Mouse (Mus musculus): ENCODE measurements around the gene Neu4. TPM values are rescaled to one million over a fixed set of nuclear protein-coding genes. Genes with fewer than 3 reads are reported as not detected.
"Not testable (repeated sequence)": the region's sequence is repeated elsewhere in the genome, so short reads cannot be mapped to it uniquely, and the experiment has no call there.

The Neu4 gene
- polyA plus RNA-seq, 1 experiment from 2014 or later, result 0.09 TPM

- WGBS, result 45% methylated on average over 7 of the region's 7 CpGs
- Histone ChIP-seq H3K9me3 (no peaks in the 10 kb centered on the region), H3K27me3 (replicated peaks) (no peaks in the 10 kb centered on the region; the same call in 1 of the 2 replicates), H3K36me3 (no peaks in the 10 kb centered on the region), H3K4me1 (peaks cover 14% of the 10 kb centered on the region), H3K4me3 (no peak overlapping the region), H3K4me2 (no peak overlapping the region), H3K27ac (replicated peaks) (no peak overlapping the region), H3K9ac (no peak overlapping the region)
- ATAC-seq (ENCODE audit: extremely low read depth, insufficient number of reproducible peaks, low FRiP score, low TSS enrichment), result peak; percentile 25; the same call in 1 of the 2 replicates
These were observed 33.4 kb downstream of the Neu4 start for GRCm38 (mm10) chr1:94053530-94054216.

- H3K9me3 ChIP-seq, result no peaks in the 10 kb centered on the region
- H3K27ac ChIP-seq (replicated peaks), result no peak overlapping the region
- no peak for ATAC-seq (ENCODE audit: extremely low read depth, insufficient number of reproducible peaks, low FRiP score, low TSS enrichment)
- no peak overlapping the region for H3K4me2 ChIP-seq
- no peak overlapping the region for H3K9ac ChIP-seq
- no peak overlapping the region for H3K4me3 ChIP-seq
- no peaks in the 10 kb centered on the region; the same call in 1 of the 2 replicates for H3K27me3 ChIP-seq (replicated peaks)
- WGBS, result 69% methylated on average over 1 of the region's 1 CpGs
- peaks cover 14% of the 10 kb centered on the region for H3K4me1 ChIP-seq
- H3K36me3 ChIP-seq, result no peaks in the 10 kb centered on the region
These were observed 34.2 kb downstream of the Neu4 start for GRCm38 (mm10) chr1:94054481-94054880.

GRCm38 (mm10) chr1:94055966-94056365, 35.7 kb downstream of the Neu4 start:
- 40% methylated on average over 3 of the region's 3 CpGs for WGBS

GRCm38 (mm10) chr1:94057401-94057800, 37.1 kb downstream of the Neu4 start:
- Histone ChIP-seq H3K27ac (replicated peaks) (no peak overlapping the region), H3K9me3 (no peaks in the 10 kb centered on the region), H3K4me2 (no peak overlapping the region), H3K4me1 (peaks cover 11% of the 10 kb centered on the region), H3K27me3 (replicated peaks) (no peaks in the 10 kb centered on the region; the same call in 1 of the 2 replicates), H3K4me3 (no peak overlapping the region), H3K36me3 (no peaks in the 10 kb centered on the region), H3K9ac (no peak overlapping the region)
- ATAC-seq (ENCODE audit: extremely low read depth, insufficient number of reproducible peaks, low FRiP score, low TSS enrichment), result no peak
- WGBS, result 77% methylated on average over 2 of the region's 2 CpGs

More at GRCm38 (mm10) chr1:94055966-94056365, 35.7 kb downstream of the Neu4 start:
- Histone ChIP-seq H3K4me3 (no peak overlapping the region), H3K27me3 (replicated peaks) (no peaks in the 10 kb centered on the region; the same call in 1 of the 2 replicates), H3K4me1 (peaks cover 14% of the 10 kb centered on the region), H3K4me2 (no peak overlapping the region), H3K27ac (replicated peaks) (no peak overlapping the region), H3K9me3 (no peaks in the 10 kb centered on the region), H3K36me3 (no peaks in the 10 kb centered on the region), H3K9ac (no peak overlapping the region)
- ATAC-seq (ENCODE audit: extremely low read depth, insufficient number of reproducible peaks, low FRiP score, low TSS enrichment), result no peak

- not testable (repeated sequence) for H3K4me3 ChIP-seq; ATAC-seq (ENCODE audit: extremely low read depth, insufficient number of reproducible peaks, low FRiP score, low TSS enrichment); H3K9me3 ChIP-seq; H3K4me1 ChIP-seq; H3K27me3 ChIP-seq (replicated peaks); H3K9ac ChIP-seq; H3K4me2 ChIP-seq; H3K36me3 ChIP-seq; H3K27ac ChIP-seq (replicated peaks)
- WGBS, result 67% methylated on average over 1 of the region's 1 CpGs
These were observed 38.0 kb downstream of the Neu4 start for GRCm38 (mm10) chr1:94058281-94058680.

- 85% methylated on average over 6 of the region's 6 CpGs for WGBS
- no peaks in the 10 kb centered on the region for H3K9me3 ChIP-seq
- H3K27ac ChIP-seq (replicated peaks), result no peak overlapping the region
- no peaks in the 10 kb centered on the region for H3K36me3 ChIP-seq
- H3K4me3 ChIP-seq, result no peak overlapping the region
- no peak for ATAC-seq (ENCODE audit: extremely low read depth, insufficient number of reproducible peaks, low FRiP score, low TSS enrichment)
- H3K4me1 ChIP-seq, result no peaks in the 10 kb centered on the region
- 0 out of 2 replicates have a peak, but pooled peaks cover 1% of the 10 kb centered on the region for H3K27me3 ChIP-seq (replicated peaks)
- H3K4me2 ChIP-seq, result no peak overlapping the region
- no peak overlapping the region for H3K9ac ChIP-seq
These were observed 54.5 kb downstream of the Neu4 start for GRCm38 (mm10) chr1:94074756-94075155.

GRCm38 (mm10) chr1:94076702-94077101, 56.5 kb downstream of the Neu4 start:
- WGBS, result 35% methylated on average over 1 of the region's 1 CpGs

More at GRCm38 (mm10) chr1:94076702-94077101, 56.5 kb downstream of the Neu4 start:
- Histone ChIP-seq H3K9ac (no peak overlapping the region), H3K4me1 (no peaks in the 10 kb centered on the region), H3K4me2 (no peak overlapping the region), H3K27ac (replicated peaks) (no peak overlapping the region), H3K27me3 (replicated peaks) (peaks cover 19% of the 10 kb centered on the region), H3K36me3 (no peaks in the 10 kb centered on the region), H3K4me3 (no peak overlapping the region), H3K9me3 (no peaks in the 10 kb centered on the region)
- no peak for ATAC-seq (ENCODE audit: extremely low read depth, insufficient number of reproducible peaks, low FRiP score, low TSS enrichment)

Other genes with a start within 250 kb of the Neu4 start
- gene Dtymk, start 218.5 kb upstream of the Neu4 start, polyA plus RNA-seq (2015; fragmentation: Nextera tagmentation; extraction: Ambion mirVana), result 154 and 178 TPM in 2 replicates
- gene Ing5, start 216.5 kb upstream of the Neu4 start, polyA plus RNA-seq (2015; fragmentation: Nextera tagmentation; extraction: Ambion mirVana), result 12.2 and 12.5 TPM in 2 replicates
- 12.5 and 13.0 TPM in 2 replicates for gene D2hgdh, start 195.5 kb upstream of the Neu4 start, polyA plus RNA-seq (2015; fragmentation: Nextera tagmentation; extraction: Ambion mirVana)
- gene Gal3st2, start 159.1 kb upstream of the Neu4 start, polyA plus RNA-seq (2015; fragmentation: Nextera tagmentation; extraction: Ambion mirVana), result 0.15 TPM in 1 of 2 replicates, not detected in the other
- gene Gal3st2b, start 102.1 kb upstream of the Neu4 start, polyA plus RNA-seq (2015; fragmentation: Nextera tagmentation; extraction: Ambion mirVana), result not detected in 2 replicates
- not detected in 2 replicates for gene Gal3st2c, start 29.9 kb upstream of the Neu4 start, polyA plus RNA-seq (2015; fragmentation: Nextera tagmentation; extraction: Ambion mirVana)
- 0.19 and 0.43 TPM in 2 replicates for gene Pdcd1, start 32.1 kb downstream of the Neu4 start, polyA plus RNA-seq (2015; fragmentation: Nextera tagmentation; extraction: Ambion mirVana)